Mouse (Mus musculus) MEL (cell line): ENCODE measurements around the gene Cacng4.

Experiments used
- CTCF ChIP-seq, 3 experiments: IDR thresholded peaks in 2 of 3; conservative IDR thresholded peaks in 1 of 3; 2 replicates each; pipeline ENCODE4 v1.5.1; 2011 to 2012; ENCODE audit warnings: low read length in 3 of 3, low read depth in 2 of 3, mild to moderate bottlenecking in 2 of 3, improper control_type of control experiment in 1 of 3, inconsistent platforms in 1 of 3, mixed read lengths in 1 of 3, moderate library complexity in 1 of 3; ENCODE audit not compliant: control insufficient read depth in 1 of 3, insufficient read depth in 1 of 3, poor library complexity in 1 of 3, severe bottlenecking in 1 of 3
- MXI1 ChIP-seq: IDR thresholded peaks from 2 replicates; pipeline ENCODE4 v1.6.1; 2011; ENCODE audit warnings: mild to moderate bottlenecking, low read depth, low read length, improper control_type of control experiment
- NRF1 ChIP-seq: IDR thresholded peaks from 2 replicates; pipeline ENCODE4 v1.6.1; 2014; ENCODE audit warnings: low read depth, mild to moderate bottlenecking, inconsistent platforms, low read length, improper control_type of control experiment, moderate library complexity; ENCODE audit not compliant: poor library complexity, insufficient read depth, severe bottlenecking
- POLR2A ChIP-seq, 2 experiments: IDR thresholded peaks; 2 replicates each; pipeline ENCODE4 v1.6.1; 2011 to 2012; ENCODE audit warnings: low read length in 2 of 2, mild to moderate bottlenecking in 2 of 2, control low read depth in 1 of 2, improper control_type of control experiment in 1 of 2, low read depth in 1 of 2, moderate library complexity in 1 of 2; ENCODE audit not compliant: control insufficient read depth in 1 of 2, insufficient read depth in 1 of 2, poor library complexity in 1 of 2
- RAD21 ChIP-seq: IDR thresholded peaks from 2 replicates; pipeline ENCODE4 v1.6.1; 2011; ENCODE audit warnings: mild to moderate bottlenecking, low read depth, low read length, improper control_type of control experiment
- SMC3 ChIP-seq: IDR thresholded peaks from 2 replicates; pipeline ENCODE4 v1.6.1; 2011; ENCODE audit warnings: low read depth, low read length, improper control_type of control experiment
- USF2 ChIP-seq, 2 experiments: IDR thresholded peaks; 2 replicates each; pipeline ENCODE4 v1.6.1; 2011 to 2012; ENCODE audit warnings: improper control_type of control experiment in 2 of 2, low read length in 2 of 2, borderline replicate concordance in 1 of 2, inconsistent platforms in 1 of 2, low read depth in 1 of 2, mild to moderate bottlenecking in 1 of 2; ENCODE audit not compliant: insufficient read depth in 1 of 2
- ZC3H11A ChIP-seq: IDR thresholded peaks from 2 replicates; pipeline ENCODE4 v1.6.1; 2012; ENCODE audit warnings: low read depth, mild to moderate bottlenecking, inconsistent platforms, low read length, improper control_type of control experiment

DNA sequence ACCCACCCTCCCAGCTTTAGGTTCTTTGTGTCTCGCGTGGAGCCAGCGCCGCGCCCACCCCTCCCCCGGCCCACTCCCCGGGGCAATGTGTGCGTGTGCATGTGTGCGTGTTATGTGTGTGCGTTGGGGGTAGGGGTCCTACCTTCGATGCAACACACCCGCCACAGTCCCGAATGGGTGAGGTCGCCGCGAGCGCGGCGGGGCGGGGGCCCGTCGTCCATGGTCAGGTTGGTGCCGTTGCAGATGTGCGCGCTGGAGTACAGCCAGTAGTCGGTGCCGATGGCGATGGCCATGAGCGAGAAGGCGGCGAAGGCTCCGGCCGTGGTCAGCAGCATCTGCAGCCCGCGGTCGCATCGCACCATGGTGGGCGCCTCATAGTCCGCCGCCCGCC is 259 bp downstream of the Cacng4 start:
- TF ChIP-seq MXI1, result no peak
- TF ChIP-seq NRF1, result no peak
- no peak for TF ChIP-seq POLR2A (IDR thresholded peaks at IDR 0.05; ENCODE audit: control insufficient read depth in 1 of 2, insufficient read depth in 1 of 2, low read depth in 1 of 2, low read length in 2 of 2, poor library complexity in 1 of 2)
- no peak for TF ChIP-seq CTCF (IDR thresholded peaks at IDR 0.05 in 2 of 3, conservative IDR thresholded peaks at IDR 0.05 in 1 of 3; ENCODE audit: control insufficient read depth in 1 of 3, insufficient read depth in 1 of 3, low read depth in 2 of 3, low read length in 3 of 3, poor library complexity in 1 of 3, severe bottlenecking in 1 of 3)
- no peak for TF ChIP-seq ZC3H11A
- TF ChIP-seq SMC3, result no peak
- TF ChIP-seq RAD21, result no peak
- no peak for TF ChIP-seq USF2 (IDR thresholded peaks at IDR 0.05; ENCODE audit: borderline replicate concordance in 1 of 2, insufficient read depth in 1 of 2, low read depth in 1 of 2, low read length in 2 of 2)
